Mouse (Mus musculus): ENCODE measurements at regions not wholly inside any gene's neighbourhood (a gene's known extent, or its start where the extent isn't known, plus 50 kb on each side); places are given as distances from the start of the nearest gene placed in this dataset.

DNA sequence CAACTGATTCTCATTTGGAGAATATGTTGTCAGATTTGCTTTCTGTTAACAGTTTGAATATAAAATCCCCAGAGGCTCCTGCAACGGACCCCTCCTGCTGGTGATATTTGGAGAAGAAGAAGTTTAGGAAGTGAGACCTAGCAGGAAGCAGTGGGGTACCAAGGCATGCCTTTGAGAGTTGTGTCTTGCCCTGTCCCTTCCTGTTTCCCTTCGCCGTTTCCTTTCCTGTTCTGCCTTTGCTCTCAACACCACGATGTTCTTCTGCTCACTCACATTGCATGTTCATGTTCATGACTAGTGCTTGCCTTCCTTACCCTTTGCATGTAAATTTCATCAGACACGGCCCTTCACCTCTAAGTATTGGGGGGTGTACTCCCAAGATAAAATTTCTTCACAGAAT lies 254.0 kb downstream of the Tle4 start:
- 88% methylated on average over 5 of the region's 5 CpGs for WGBS
- Histone ChIP-seq H3K36me3 (ENCODE audit: control insufficient read depth, insufficient read depth, low read length) (no peaks in the 10 kb centered on the region), H3K27ac (ENCODE audit: low read depth, low read length) (no peak overlapping the region), H3K9ac (ENCODE audit: low read length) (no peak overlapping the region), H3K4me3 (ENCODE audit: low read depth, low read length) (no peak overlapping the region), H3K4me2 (ENCODE audit: low read length) (no peak overlapping the region), H3K27me3 (replicated peaks; ENCODE audit: control insufficient read depth, insufficient read depth, low read length) (no peaks in the 10 kb centered on the region), H3K4me1 (ENCODE audit: control insufficient read depth, insufficient read depth, low read length) (no peaks in the 10 kb centered on the region), H3K9me3 (replicated peaks; ENCODE audit: control insufficient read depth, low read length) (no peaks in the 10 kb centered on the region)
- DNase-seq (ENCODE audit: low spot score): no peak
- no peak for ATAC-seq

DNA sequence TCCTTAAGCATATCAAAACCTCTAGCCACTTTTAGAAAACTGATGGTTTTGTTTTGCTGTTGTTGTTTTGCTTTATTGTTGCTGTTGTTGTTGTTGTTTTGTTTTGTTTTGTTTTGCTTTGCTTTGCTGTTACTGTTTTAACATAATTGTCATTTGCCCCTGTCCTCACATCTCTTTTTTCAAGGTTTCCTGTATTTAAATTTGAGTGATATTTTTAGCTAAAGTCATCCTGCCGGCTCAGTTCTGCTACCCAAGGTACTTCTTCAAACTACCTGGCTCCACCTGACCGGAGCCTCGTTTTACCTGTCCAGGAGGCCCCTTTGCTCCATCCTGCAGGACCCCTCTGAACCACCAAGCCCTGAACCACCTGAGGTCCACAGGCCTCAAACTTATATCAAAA lies 253.4 kb downstream of the Tle4 start:
- H3K4me1 ChIP-seq (ENCODE audit: control insufficient read depth, insufficient read depth, low read length): no peaks in the 10 kb centered on the region
- WGBS: 94% methylated on average over 3 of the region's 3 CpGs
- H3K9ac ChIP-seq (ENCODE audit: low read length): no peak overlapping the region
- H3K36me3 ChIP-seq (ENCODE audit: control insufficient read depth, insufficient read depth, low read length): no peaks in the 10 kb centered on the region
- DNase-seq (ENCODE audit: low spot score) (no peak), ATAC-seq (no peak)
- H3K9me3 ChIP-seq (replicated peaks; ENCODE audit: control insufficient read depth, low read length): no peaks in the 10 kb centered on the region
- no peak overlapping the region for H3K4me2 ChIP-seq (ENCODE audit: low read length)
- no peak overlapping the region for H3K27ac ChIP-seq (ENCODE audit: low read depth, low read length)
- no peaks in the 10 kb centered on the region for H3K27me3 ChIP-seq (replicated peaks; ENCODE audit: control insufficient read depth, insufficient read depth, low read length)
- H3K4me3 ChIP-seq (ENCODE audit: low read depth, low read length): no peak overlapping the region

DNA sequence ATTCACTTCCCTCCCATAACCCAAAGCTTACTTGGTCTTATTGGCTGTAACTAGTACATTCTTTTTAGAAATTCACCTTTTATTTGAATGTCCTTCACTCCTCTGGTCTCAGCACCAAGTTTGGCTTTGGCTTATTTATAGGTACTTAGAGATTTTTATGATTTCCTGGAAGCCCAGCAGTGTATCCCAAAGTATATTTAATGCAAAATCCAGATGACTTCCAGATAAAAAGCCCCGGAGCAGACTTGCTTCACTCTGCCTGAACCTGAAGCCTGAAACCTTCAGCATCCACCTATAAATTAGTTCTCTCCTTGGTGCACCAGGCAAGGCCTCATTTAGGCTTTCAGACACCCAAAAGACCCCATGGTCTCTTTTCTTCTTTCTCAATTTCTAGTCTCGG lies 250.8 kb downstream of the Tle4 start:
- DNase-seq (ENCODE audit: low spot score): no peak
- Histone ChIP-seq H3K36me3 (ENCODE audit: control insufficient read depth, insufficient read depth, low read length) (no peaks in the 10 kb centered on the region), H3K4me3 (ENCODE audit: low read depth, low read length) (no peak overlapping the region), H3K9ac (ENCODE audit: low read length) (no peak overlapping the region), H3K4me2 (ENCODE audit: low read length) (no peak overlapping the region), H3K27me3 (replicated peaks; ENCODE audit: control insufficient read depth, insufficient read depth, low read length) (no peaks in the 10 kb centered on the region), H3K27ac (ENCODE audit: low read depth, low read length) (no peak overlapping the region), H3K4me1 (ENCODE audit: control insufficient read depth, insufficient read depth, low read length) (no peaks in the 10 kb centered on the region), H3K9me3 (replicated peaks; ENCODE audit: control insufficient read depth, low read length) (no peaks in the 10 kb centered on the region)
- ATAC-seq: no peak
- WGBS: 20% methylated on average over 2 of the region's 2 CpGs

DNA sequence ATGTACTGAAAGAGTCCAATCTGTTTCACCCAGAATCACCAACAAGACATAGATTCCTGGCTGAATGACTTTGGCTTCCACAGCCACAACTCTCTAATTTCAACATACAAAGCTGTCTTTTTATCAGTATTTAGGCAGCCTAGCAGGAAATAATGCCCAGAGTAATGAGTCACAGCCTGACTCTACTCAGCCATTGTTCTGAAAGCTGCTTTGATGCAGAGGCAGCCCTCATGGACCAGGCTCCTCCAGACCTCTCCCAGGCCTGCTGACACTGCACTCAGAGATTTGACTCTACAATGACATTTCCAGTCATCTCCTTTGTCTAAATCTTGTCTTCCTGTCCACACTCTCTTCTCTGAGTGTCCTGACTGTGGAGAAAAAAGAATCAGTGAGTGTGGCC lies 250.4 kb downstream of the Tle4 start:
- H3K4me2 ChIP-seq (ENCODE audit: low read length): no peak overlapping the region
- no peaks in the 10 kb centered on the region for H3K4me1 ChIP-seq (ENCODE audit: control insufficient read depth, insufficient read depth, low read length)
- no peak overlapping the region for H3K9ac ChIP-seq (ENCODE audit: low read length)
- ATAC-seq (no peak), DNase-seq (ENCODE audit: low spot score) (no peak)
- no peaks in the 10 kb centered on the region for H3K27me3 ChIP-seq (replicated peaks; ENCODE audit: control insufficient read depth, insufficient read depth, low read length)
- H3K9me3 ChIP-seq (replicated peaks; ENCODE audit: control insufficient read depth, low read length): no peaks in the 10 kb centered on the region
- no peak overlapping the region for H3K4me3 ChIP-seq (ENCODE audit: low read depth, low read length)
- H3K36me3 ChIP-seq (ENCODE audit: control insufficient read depth, insufficient read depth, low read length): no peaks in the 10 kb centered on the region
- no peak overlapping the region for H3K27ac ChIP-seq (ENCODE audit: low read depth, low read length)

DNA sequence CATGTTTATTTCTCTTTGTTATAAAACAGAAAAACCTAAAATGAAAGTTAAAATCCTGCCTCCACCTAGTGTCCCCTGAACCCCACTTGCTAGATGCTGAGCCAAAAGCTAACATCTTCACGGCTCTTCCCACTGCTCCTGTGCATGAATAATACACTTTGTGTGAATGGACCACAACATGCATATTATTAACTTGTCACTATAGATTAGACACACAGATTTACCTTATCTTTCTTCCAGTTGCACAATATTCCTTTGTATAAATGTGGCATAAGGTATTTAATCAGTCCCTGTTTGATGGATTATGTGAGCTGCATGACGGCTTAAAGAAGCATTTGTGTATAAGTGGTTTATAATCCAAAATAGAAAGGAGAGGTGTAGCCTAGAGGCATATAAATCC lies 248.1 kb downstream of the Tle4 start:
- Histone ChIP-seq H3K9me3 (replicated peaks; ENCODE audit: control insufficient read depth, low read length) (no peaks in the 10 kb centered on the region), H3K27ac (ENCODE audit: low read depth, low read length) (no peak overlapping the region), H3K9ac (ENCODE audit: low read length) (no peak overlapping the region), H3K4me1 (ENCODE audit: control insufficient read depth, insufficient read depth, low read length) (no peaks in the 10 kb centered on the region), H3K36me3 (ENCODE audit: control insufficient read depth, insufficient read depth, low read length) (no peaks in the 10 kb centered on the region), H3K4me3 (ENCODE audit: low read depth, low read length) (no peak overlapping the region), H3K27me3 (replicated peaks; ENCODE audit: control insufficient read depth, insufficient read depth, low read length) (no peaks in the 10 kb centered on the region), H3K4me2 (ENCODE audit: low read length) (no peak overlapping the region)
- ATAC-seq: no peak
- 66% methylated on average over 2 of the region's 2 CpGs for WGBS
- no peak for DNase-seq (ENCODE audit: low spot score)

DNA sequence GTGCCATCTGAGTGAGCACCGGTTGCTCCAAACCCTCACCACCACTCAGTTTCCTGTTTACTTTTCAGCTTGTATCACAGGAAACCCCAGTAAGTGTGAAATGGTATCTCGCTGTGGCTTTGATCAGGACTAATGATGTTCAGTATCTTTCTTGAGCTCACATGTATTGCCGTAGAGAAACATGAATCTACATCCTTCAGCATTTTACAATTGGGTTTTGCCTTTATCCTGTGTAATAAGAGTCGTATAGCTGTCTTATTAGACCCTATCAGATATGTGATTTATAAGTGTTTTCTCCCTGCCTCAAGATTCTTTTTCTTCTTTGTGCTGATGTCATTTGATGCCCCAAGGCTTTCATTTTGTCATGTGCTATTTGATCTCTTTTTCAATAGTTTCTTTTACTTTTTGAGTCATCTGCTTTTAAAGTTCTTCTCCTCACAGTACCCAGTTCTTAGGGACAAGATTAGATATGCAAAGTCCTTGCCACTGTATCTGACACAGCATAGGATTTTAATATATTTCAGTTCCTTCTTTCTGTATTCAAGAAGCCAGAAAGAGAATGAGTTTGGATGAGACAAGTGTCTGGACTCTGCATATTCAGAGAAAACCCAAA lies 246.0 kb downstream of the Tle4 start:
- ATAC-seq (no peak), DNase-seq (ENCODE audit: low spot score) (no peak)
- H3K27ac ChIP-seq (ENCODE audit: low read depth, low read length): no peak overlapping the region
- H3K36me3 ChIP-seq (ENCODE audit: control insufficient read depth, insufficient read depth, low read length): no peaks in the 10 kb centered on the region
- no peak overlapping the region for H3K4me2 ChIP-seq (ENCODE audit: low read length)
- H3K4me3 ChIP-seq (ENCODE audit: low read depth, low read length): no peak overlapping the region
- no peaks in the 10 kb centered on the region for H3K4me1 ChIP-seq (ENCODE audit: control insufficient read depth, insufficient read depth, low read length)
- 89% methylated on average over 4 of the region's 4 CpGs for WGBS
- H3K27me3 ChIP-seq (replicated peaks; ENCODE audit: control insufficient read depth, insufficient read depth, low read length): no peaks in the 10 kb centered on the region
- H3K9ac ChIP-seq (ENCODE audit: low read length): no peak overlapping the region
- no peaks in the 10 kb centered on the region for H3K9me3 ChIP-seq (replicated peaks; ENCODE audit: control insufficient read depth, low read length)

DNA sequence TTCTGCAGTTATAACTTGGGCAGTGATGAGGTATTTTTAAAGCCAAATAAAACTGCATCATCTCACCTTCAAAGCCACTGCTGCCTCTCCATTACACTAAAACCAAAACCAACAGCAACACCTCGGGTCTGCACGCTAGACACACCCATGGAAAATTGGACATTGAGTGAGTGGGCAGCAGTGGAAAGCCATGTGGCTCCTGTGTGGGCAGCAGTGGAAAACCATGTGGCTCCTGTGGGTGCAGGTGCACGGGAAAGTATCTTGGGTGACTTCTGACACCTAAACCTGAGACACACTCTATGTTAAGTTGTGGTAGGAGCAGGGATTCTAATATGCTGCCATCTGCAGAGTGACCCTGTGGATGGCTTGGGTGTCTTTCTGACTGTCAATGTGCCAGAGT lies 245.3 kb downstream of the Tle4 start:
- no peak for ATAC-seq
- H3K4me2 ChIP-seq (ENCODE audit: low read length): no peak overlapping the region

DNA sequence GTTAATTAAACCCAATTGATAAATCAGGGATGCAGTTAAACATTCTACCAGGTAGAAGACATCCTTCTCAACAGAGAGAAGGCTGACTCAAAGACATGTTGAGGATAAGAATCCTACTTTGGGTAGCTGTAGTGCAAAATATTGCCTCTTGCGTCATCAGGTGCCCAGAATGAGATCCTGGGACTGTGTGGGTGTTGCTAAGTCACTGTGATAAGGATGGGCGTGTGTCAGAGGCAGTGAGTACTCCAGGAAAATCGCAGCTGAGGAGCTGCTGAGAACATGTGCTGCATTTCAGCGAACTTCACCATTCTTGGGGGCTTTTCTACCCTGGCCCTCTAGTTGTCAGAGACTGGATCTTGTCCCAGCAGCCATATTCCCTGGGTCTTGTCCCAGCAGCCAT lies 244.7 kb downstream of the Tle4 start:
- Histone ChIP-seq H3K27ac (ENCODE audit: low read depth, low read length) (no peak overlapping the region), H3K4me3 (ENCODE audit: low read depth, low read length) (no peak overlapping the region), H3K9ac (ENCODE audit: low read length) (no peak overlapping the region), H3K4me2 (ENCODE audit: low read length) (no peak overlapping the region), H3K4me1 (ENCODE audit: control insufficient read depth, insufficient read depth, low read length) (no peaks in the 10 kb centered on the region), H3K36me3 (ENCODE audit: control insufficient read depth, insufficient read depth, low read length) (no peaks in the 10 kb centered on the region), H3K27me3 (replicated peaks; ENCODE audit: control insufficient read depth, insufficient read depth, low read length) (no peaks in the 10 kb centered on the region), H3K9me3 (replicated peaks; ENCODE audit: control insufficient read depth, low read length) (no peaks in the 10 kb centered on the region)
- DNase-seq (ENCODE audit: low spot score) (no peak), ATAC-seq (no peak)
- WGBS: 93% methylated on average over 4 of the region's 4 CpGs

More for the DNA sequence above, 245.3 kb downstream of the Tle4 start:
- H3K4me1 ChIP-seq (ENCODE audit: control insufficient read depth, insufficient read depth, low read length): no peaks in the 10 kb centered on the region
- no peaks in the 10 kb centered on the region for H3K27me3 ChIP-seq (replicated peaks; ENCODE audit: control insufficient read depth, insufficient read depth, low read length)
- H3K4me3 ChIP-seq (ENCODE audit: low read depth, low read length): no peak overlapping the region
- 97% methylated on average over 3 of the region's 3 CpGs for WGBS
- no peak overlapping the region for H3K27ac ChIP-seq (ENCODE audit: low read depth, low read length)
- H3K9me3 ChIP-seq (replicated peaks; ENCODE audit: control insufficient read depth, low read length): no peaks in the 10 kb centered on the region
- no peaks in the 10 kb centered on the region for H3K36me3 ChIP-seq (ENCODE audit: control insufficient read depth, insufficient read depth, low read length)
- H3K9ac ChIP-seq (ENCODE audit: low read length): no peak overlapping the region
- no peak for DNase-seq (ENCODE audit: low spot score)

DNA sequence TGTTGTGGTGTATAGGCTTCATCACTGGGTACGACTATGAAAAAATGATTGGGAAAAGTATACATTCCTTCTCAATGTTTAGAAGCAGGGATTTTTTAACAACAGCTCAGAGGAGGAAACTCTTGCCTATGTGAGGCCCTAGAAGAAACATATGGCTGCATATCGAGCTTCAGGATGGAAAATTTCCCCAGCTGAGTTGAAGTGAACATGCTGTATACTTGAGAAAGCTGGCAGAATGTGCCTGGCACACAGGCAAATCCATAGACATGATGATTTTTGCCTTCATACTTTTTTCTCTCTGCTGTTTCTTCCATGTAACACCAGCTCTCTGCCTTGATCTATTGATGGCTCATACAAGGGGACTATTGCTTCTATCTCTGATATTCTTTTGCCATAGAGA lies 242.7 kb downstream of the Tle4 start:
- H3K27me3 ChIP-seq (replicated peaks; ENCODE audit: control insufficient read depth, insufficient read depth, low read length): no peaks in the 10 kb centered on the region
- H3K4me2 ChIP-seq (ENCODE audit: low read length): no peak overlapping the region
- WGBS: 87% methylated on average over 2 of the region's 2 CpGs
- no peak overlapping the region for H3K4me3 ChIP-seq (ENCODE audit: low read depth, low read length)
- H3K9me3 ChIP-seq (replicated peaks; ENCODE audit: control insufficient read depth, low read length): no peaks in the 10 kb centered on the region
- no peak overlapping the region for H3K9ac ChIP-seq (ENCODE audit: low read length)
- no peak for ATAC-seq
- no peak overlapping the region for H3K27ac ChIP-seq (ENCODE audit: low read depth, low read length)
- peak; percentile 35 for DNase-seq (ENCODE audit: low spot score)
- H3K36me3 ChIP-seq (ENCODE audit: control insufficient read depth, insufficient read depth, low read length): no peaks in the 10 kb centered on the region
- H3K4me1 ChIP-seq (ENCODE audit: control insufficient read depth, insufficient read depth, low read length): no peaks in the 10 kb centered on the region

Data from forebrain, embryonic 14.5 days (tissue).